Mouse (Mus musculus): Measurements from ENCODE around the gene Tmem17.

Gene Tmem17

GRCm38 (mm10) chr11:22512038-22513001 is at the start of gene Tmem17:
Gene Tmem17 (plus strand): TSS chr11:22512088.
- DNase-seq (ENCODE audit: low read depth), result peak; percentile 92

GRCm38 (mm10) chr11:22479836-22480619 is 31.9 kb upstream of the Tmem17 start:
- DNase-seq (ENCODE audit: low read depth), result no peak

DNA sequence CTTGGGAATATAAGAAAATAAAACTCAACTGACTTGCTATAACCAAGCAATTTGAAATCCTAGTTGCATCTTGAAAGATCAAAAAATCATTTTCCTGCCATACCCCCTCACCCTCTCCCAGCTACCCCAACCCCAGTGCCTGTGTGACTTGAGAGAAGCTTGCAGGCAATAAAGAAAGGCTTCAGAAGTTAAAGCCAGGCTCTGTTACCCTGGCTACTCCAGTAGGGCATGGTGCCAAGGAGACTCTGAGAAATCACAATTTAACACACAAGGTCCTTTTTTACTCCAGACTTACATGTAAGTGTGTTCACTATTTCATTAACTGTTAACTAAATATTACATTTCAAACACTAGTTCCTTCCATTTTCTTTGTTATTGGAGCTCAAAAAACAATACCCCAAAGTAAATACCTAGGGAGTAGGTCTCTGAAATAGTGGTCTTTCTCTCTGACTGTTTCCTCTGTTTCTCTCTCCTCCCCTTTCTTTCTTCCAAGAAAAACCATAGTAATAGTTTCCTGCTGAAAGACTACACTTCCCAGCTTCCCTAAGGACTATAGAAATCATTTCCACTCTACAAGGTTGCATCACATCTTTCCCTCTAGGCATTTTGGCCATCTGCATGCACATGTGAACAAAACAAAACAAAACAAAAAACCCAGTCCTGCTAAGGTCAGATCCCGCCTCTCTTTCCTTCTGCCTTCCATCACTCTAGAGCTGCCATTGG is 30.1 kb upstream of the Tmem17 start:
- peak; percentile 87 for DNase-seq (ENCODE audit: low read depth)

DNA sequence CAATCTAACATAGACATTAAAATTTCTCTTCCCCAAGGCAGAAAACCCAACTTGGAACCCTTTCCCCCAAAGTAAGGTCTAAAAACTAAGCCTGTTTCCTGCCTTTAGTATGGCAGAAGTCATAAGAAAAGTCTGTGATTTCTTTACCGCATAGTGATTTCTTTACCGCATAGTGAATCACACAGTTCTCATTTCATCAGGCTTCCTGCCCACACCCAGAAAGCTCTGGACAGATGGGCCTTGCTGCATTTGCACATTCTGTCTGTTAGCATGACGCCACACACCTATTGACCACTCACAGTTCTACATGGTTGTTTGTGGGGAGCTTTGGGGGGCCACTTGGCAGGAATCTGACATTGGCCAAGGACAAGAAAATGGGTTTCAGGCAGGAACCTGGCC is 29.5 kb upstream of the Tmem17 start:
- peak; percentile 75 for DNase-seq (ENCODE audit: low read depth)

DNA sequence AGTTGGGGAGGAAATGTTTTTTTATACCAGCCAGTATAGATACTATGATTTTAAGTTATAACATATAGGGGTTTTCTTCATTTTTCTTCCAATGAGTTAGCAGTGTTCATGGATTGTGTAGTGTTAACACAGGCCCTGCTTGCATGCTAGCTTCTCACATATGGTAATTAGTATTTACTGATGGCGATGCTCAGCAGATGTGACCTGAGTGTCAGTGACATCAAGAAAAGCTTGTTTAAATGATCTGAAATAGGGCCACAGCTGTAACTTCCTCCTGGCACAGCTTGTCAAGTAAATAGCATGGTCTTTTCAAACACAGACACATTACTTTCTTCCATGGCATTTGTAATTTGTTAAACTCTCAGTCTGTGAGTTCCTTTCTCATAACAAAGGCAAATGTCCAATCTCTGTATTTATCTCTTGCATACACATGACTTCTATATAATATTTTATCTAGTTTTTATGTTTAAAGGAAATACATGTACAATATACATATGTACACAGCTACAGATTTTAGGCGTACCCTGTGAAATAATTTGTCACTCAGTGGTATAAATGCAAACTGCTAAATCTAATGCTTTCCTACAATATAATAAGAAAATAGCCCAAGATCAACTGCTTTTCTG is 18.1 kb upstream of the Tmem17 start:
- no peak for DNase-seq (ENCODE audit: low read depth)

DNA sequence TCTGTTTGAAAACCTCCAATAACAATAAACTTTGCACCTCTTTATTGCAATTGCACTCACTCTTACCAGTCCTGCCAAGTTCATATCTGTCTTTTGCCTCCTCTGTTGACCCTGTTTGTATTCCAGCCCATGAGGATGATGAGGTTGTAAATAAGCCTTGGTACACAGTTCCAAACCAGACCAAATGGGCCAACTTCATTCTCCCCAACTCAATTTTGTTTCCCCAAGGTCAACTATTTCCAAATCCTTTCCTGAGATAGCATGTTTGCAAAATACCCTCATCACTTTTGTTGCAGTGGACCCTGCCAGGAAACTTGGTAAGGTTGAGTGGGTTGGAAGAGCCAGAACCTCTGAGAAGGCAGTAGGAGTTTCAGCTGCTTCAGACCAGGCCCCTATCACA is 16.9 kb upstream of the Tmem17 start:
- DNase-seq (ENCODE audit: low read depth), result no peak

- no peak for DNase-seq (ENCODE audit: low read depth)
These were observed 12.5 kb upstream of the Tmem17 start for GRCm38 (mm10) chr11:22499396-22499795.

GRCm38 (mm10) chr11:22499886-22500285 is 12.0 kb upstream of the Tmem17 start:
- peak; percentile 41 for DNase-seq (ENCODE audit: low read depth)

DNA sequence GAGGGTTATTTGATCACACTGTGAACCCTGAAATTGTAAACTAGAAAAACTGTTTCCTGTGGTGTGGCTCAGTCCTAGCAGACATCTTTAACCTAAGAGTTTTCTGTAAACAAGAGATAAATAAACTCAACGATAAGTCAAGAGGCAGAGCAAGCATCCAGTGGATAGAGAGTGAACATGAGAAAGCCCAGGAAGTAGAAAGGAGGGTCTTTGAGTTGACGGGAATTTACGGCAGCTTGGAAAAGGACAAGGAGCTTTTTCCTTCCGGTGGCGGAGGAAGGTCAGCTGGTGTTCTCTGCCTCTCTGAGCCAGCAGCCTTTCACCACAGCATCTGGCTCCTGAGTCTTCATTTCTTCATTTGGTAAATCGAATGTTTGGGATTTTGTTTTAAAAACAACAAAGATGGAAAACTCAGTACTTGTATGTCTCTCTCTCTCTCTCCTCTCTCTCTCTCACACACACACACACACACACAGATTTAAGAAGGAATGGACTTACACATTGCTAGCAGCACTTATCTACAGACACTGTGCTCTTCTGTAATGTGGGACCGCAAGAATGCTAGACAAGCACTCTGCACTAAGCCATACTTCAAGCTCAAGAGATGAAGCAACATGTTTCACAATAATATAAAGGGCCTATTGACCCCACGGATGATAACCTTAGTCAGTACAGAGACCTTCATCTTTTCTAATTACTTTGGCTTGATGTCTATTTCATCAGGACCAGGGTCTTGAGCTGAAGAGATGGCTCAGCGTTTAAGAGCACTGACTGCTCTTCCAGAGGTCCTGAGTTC is 10.9 kb upstream of the Tmem17 start:
- peak; percentile 7 for DNase-seq (ENCODE audit: low read depth)

DNA sequence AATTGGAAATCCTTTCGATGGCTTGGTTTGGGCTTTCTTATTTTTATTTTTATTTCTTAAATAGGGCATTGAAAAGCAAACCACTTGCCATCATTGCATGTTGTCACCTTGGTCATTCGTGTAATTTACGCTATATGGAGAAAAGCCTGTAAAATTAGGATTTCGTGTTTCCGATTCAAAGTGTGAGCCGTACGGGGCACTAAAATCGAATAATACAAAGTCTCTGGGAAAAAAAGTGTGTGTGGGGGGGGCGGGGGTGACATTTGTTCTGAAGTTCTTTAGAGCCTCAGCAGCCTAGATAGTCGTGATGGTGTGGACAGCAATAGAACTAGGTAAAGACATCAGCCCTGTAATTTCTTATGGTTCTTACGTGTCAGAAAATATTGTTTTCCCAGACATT is 1.2 kb downstream of the Tmem17 start:
- no peak for DNase-seq (ENCODE audit: low read depth)

- DNase-seq (ENCODE audit: low read depth), result no peak
These were observed 3.2 kb downstream of the Tmem17 start for GRCm38 (mm10) chr11:22515061-22515460.

GRCm38 (mm10) chr11:22518445-22518844 is 6.6 kb downstream of the Tmem17 start:
- DNase-seq (ENCODE audit: low read depth), result no peak

DNA sequence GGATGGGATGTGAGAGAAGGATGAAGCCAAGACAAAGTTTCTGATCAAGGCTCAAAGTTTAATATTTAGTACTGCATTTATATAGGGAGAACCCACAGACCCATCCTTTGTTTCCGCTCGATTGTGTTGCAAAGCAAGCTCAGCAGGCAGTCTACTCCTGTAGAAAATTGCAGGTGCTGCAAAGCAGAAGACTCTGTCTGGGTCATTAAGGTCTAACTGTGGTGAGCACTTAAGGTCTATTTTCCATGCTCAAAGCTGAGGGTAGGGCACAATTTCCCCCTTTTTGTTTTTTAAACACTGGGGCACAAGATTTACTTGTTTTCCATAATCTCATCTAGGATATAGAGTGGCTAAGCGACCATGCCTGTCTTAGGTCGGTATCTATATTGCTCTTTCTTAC is 8.4 kb downstream of the Tmem17 start:
- DNase-seq (ENCODE audit: low read depth), result no peak

DNA sequence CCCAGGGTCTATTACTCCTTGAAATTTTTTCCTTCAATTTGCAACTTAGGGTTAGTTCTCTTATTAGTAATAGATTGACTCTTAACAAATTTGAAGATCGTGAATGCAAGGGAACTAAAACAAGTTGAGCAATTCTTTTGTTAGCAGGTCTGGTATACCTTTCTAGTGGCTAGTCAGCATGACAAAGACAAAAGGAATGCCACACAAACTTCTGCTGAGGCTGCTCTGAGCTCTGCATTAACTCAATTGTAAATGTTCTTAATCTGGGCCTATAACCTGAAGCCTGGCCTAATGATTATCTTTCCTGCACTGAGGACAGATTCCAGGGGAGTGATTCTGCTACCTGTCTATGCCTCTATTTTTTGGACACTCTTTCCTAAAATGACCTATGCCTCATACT is 12.7 kb downstream of the Tmem17 start:
- DNase-seq (ENCODE audit: low read depth), result no peak

DNA sequence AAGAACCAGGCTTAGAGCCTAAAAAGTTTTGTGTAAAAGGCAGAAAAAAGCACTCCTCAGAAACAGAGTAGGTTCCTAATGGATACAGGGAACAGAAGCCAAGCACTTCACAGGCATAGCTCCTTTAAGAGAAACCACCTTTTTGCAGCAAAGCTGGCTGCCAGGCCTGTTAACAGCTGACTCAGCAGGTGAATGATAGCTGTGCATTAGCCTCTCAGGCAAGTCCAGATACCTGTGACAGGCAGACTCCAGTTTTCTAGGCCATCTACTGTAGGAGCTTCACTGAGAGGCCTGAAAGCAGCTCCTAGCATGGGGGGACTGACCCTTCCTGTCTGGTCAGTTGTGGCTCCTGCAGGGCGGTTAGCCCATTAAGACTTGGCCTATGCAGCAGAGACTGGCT is 28.7 kb downstream of the Tmem17 start:
- no peak for DNase-seq (ENCODE audit: low read depth)

- no peak for DNase-seq (ENCODE audit: low read depth)
These were observed 48.2 kb downstream of the Tmem17 start for GRCm38 (mm10) chr11:22560061-22560460.

DNA sequence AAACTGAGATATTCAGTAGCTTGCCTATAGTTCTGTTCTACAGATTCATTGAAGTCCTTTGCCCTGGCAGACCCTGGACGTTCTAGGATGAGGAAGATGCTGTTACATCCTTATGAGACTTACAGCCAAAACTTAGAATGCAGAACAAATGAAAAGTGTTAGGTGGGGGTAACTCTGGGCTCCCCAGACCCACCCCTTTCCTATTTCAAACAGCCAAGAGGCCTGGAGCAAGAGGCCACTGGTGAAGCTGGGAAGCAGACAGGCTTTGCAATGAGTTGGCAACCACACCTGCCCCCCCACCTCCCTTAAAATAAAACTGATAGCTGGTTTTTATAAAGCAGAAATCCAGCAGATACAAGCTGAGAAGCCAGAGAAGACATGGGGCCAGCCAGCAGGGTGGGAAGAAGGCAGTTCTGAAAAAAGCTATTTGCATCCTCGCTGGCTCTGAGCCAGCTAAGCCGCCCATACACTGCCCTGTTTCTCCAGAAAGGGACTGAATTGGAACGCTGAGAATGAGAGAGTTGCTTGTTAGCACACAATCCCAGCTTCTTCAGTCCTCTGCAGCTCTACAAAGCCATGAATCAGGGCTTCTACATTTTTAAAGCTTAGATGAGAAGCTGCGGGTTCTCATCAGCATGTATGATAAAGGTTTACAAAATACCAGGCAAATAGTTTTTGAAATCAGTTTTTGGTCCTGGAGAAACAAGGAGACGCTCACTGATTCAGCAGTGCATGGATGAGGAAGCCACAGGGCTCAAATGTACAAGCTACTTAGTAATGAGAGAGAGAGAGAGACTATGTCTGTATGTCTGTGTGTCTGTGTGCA is 48.8 kb downstream of the Tmem17 start:
- DNase-seq (ENCODE audit: low read depth), result peak; percentile 82

GRCm38 (mm10) chr11:22561329-22561592 is 49.4 kb downstream of the Tmem17 start:
- no peak for DNase-seq (ENCODE audit: low read depth)

DNA sequence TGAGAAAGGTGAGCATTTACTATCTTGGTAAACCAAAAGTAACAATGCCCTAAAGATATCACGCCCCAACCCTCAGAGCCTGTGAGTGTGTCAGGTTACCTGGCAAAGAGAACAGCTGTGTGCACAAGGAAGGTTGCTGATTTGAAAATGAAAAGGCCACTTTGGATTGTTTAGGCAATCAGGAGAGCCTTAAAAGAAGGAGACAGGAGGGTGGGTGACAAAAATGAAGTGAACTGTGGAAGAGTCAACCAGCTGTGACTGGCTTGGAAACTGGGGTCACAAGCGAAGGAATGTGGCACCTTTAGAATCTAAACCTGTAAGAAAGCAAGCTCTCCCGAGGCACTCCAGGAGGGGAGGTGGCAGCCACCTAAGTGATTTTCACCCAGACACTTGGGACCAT is 51.8 kb downstream of the Tmem17 start:
- DNase-seq (ENCODE audit: low read depth), result no peak

- no peak for DNase-seq (ENCODE audit: low read depth)
These were observed 52.8 kb downstream of the Tmem17 start for GRCm38 (mm10) chr11:22564676-22565075.
